Mouse (Mus musculus): ENCODE measurements around the gene Zfp827.

Gene Zfp827

DNA sequence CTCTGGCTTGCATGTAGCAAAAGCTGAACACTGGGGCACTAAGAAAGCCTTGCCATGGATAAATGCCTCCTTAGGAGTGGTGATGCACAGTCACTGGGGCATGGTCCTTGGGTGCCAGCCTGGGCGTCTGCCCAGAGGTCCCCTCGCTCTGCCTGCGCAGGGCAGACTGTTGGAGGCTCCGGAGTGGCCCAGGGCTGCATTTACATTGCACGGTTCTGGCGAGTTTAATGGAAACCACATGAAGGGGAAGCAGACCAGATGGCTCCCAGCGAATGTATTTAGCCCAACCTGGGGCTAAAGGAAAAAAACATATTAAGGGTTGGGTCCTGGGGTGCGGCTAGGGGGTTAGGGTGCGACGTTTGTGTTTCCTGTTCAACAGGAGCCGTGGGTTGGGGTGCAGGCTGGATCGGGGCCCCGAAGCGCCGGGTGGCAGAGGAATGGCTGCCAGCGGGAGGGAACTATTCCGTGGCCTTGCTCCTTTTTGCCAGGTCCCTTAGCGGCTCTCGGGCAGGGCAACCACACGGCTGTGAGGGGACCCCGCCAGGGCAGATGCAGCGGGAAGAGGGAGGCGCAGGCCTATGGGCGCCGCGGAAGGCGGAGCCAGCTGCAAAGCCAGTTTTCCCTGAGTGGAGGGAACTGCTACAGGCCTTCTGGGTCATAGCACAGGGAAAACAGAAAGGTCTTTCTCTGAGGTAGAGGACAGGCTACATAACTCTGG is 181.6 kb downstream of the Zfp827 start:
- DNase-seq (ENCODE audit: extremely low read depth, low read depth) = no peak

GRCm38 (mm10) chr8:79211630-79212029 is 183.4 kb downstream of the Zfp827 start:
- DNase-seq (ENCODE audit: extremely low read depth, low read depth) = no peak

DNA sequence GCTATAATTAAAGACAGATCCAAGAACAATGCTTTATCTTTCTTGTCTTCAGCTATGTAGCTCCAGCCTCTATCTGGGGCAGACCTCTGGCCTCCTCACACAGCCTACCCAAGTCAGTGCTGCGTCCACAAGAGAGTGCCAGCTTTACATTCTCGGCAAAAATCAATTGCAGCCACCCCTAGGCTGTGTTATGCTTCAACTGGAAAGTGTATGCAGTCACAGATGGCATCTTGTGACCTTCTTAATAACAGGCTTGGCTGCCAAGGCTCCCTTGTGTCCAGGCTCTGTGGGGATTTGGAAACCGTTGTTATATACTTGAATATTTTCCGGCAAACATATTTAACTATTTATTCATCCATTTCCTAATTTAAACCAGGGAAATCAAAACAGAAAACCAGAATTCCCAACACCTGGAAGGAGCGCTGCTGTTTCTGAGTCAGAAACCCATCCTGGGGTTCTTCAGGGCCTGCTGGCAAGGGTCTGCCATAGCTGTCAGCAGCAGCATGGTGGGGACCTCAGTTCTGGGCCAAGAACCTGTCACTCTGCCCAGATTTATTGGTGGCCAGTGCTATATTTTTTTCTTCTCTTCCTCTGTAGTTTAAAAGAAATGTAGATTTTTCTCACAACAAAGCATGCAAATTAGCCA is 194.0 kb downstream of the Zfp827 start:
- no peak for DNase-seq (ENCODE audit: extremely low read depth, low read depth)

- no peak for DNase-seq (ENCODE audit: extremely low read depth, low read depth)
Measured at GRCm38 (mm10) chr8:79222752-79223141, 194.5 kb downstream of the Zfp827 start.

GRCm38 (mm10) chr8:79224363-79224762 is 196.1 kb downstream of the Zfp827 start:
- DNase-seq (ENCODE audit: extremely low read depth, low read depth) = no peak

GRCm38 (mm10) chr8:79225586-79225985 is 197.3 kb downstream of the Zfp827 start:
- no peak for DNase-seq (ENCODE audit: extremely low read depth, low read depth)

DNA sequence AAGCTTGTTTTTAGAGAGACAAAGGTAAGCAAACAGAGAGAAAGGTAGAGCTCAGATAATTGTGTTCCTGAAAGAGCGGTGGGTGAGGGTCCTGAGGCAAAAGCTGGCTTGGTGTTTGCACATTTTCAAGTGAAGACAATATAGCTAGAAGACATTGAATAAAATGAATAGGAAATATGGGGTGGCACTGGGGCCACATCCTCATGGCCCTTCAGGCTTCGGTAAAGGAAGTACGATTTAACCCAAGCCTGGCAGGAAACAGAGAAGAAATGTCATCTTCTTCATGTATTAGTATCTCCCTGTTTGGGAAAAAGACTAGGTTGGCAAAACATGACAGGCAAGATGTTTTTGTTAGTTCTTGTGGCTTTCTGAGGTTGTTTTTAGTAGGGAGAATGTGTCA is 197.8 kb downstream of the Zfp827 start:
- no peak for DNase-seq (ENCODE audit: extremely low read depth, low read depth)

DNA sequence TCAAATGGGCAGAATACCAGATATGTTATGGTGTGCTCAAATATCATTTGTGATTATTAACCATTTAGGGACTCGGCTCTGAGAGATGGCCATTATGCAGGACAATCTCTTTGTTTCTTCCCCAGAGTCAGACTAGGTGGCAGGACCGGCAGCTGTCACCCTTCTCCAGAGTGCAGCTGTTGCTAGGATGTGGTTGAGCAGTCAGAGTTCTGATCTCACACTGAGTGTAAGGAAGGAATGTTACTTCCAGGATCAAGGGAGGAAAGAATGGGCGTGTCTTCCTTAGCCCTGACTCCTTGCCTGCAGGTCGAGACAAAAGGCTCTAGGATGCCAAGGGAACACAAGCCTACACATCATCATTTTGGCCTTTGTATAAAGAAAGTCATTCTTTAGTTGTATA is 199.0 kb downstream of the Zfp827 start:
- DNase-seq (ENCODE audit: extremely low read depth, low read depth) = no peak

DNA sequence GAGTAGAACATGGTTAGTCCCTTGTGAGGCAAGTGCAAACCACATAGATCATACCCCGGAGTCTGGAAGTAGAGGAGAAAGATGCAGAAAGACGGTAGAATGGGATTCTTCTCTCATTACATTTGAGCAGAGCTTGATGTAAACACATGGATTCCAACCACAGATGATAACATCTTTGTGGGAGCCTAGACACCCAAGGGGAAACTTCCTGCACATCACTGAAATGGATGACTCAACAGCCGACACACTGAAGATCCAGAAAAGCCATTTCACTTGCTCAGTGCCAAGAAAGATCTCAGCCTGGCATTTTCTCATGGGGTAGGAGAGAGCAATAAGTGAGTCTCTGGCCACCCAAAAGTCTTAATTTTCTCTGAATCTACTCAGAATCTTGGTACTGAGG is 199.7 kb downstream of the Zfp827 start:
- DNase-seq (ENCODE audit: extremely low read depth, low read depth) = no peak

GRCm38 (mm10) chr8:79229266-79229888 is 201.1 kb downstream of the Zfp827 start:
- no peak for DNase-seq (ENCODE audit: extremely low read depth, low read depth)

DNA sequence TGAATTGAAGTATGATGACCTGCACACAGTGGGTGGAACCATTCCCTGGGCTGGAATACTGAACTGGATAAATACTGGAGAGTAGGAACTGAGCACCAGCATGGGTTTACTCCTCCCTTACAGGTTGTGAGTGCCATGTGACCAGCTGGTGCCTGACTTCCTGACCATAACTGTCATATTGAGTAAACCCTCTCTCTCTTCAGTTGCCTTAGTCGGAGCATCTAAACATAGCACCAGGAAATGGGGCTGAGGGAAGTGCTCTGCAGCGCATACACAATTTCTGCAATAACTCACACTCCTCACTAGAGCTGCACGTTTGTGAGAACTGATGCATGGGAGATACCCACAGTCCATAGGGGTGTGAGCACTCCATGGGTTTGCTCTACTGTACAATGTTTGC is 211.1 kb downstream of the Zfp827 start:
- DNase-seq (ENCODE audit: extremely low read depth, low read depth) = no peak

- DNase-seq (ENCODE audit: extremely low read depth, low read depth) = no peak
Measured at GRCm38 (mm10) chr8:79239996-79240395, 211.8 kb downstream of the Zfp827 start.
